Mouse (Mus musculus): Measurements from ENCODE around the gene Dmxl2.

GRCm38 (mm10) chr9:54532926-54533325 is 31.5 kb upstream of the Dmxl2 start:
- TF ChIP-seq CTCF (IDR thresholded peaks at IDR 0.05; ENCODE audit: control insufficient read depth, insufficient read depth, insufficient read length) (no peak), MYOG (IDR thresholded peaks at IDR 0.05; ENCODE audit: control insufficient read depth, extremely low read depth, insufficient read length) (no peak)
